Comparison of ENCODE assay signal across 28 mouse cellular contexts in the genomic region with DNA sequence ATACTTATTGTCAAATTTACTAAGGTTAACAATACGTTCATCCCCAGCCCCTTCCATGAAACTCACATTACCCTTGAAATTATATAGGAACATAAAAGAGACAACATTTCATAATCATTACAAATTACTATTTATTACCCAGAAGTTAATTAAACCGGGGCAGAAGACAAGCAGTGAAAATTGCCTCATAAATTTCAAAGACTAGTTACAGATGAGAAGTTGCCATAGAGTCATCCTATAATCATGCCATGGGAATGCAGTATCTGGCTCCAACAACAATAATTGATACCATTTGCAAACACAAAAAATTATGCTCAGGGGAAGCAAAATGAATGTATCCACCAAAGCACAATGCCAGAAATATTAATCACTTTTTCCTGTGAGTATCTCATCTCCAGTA. TPM values are rescaled to one million over a fixed set of nuclear protein-coding genes. Genes with fewer than 3 reads are reported as not detected.
DNase-seq lines count a peak whose midpoint lies in the region; ATAC-seq lines count a peak whose summit lies in the region.
"Had no signal": no experiment of that assay in that cellular context is flagged by ENCODE, and none has a peak within 500 bp of the region (broad histone marks: within the 10 kb centered on the region; RNA-seq: fewer than 3 reads in every experiment).

A gene (plus strand): TSS at position 388 of the 400 bp plus-strand sequence.

- peak; percentile 19 for DNase-seq in embryonic facial prominence, embryonic 14.5 days (ENCODE audit: low spot score)
- DNase-seq in embryonic facial prominence, embryonic 10.5 days (ENCODE audit: low spot score): no peak
- DNase-seq in neural tube, embryonic 10.5 days (ENCODE audit: extremely low spot score, low spot score): no peak
- DNase-seq in embryo, embryonic 10 days (ENCODE audit: low spot score): no peak
- DNase-seq: adrenal gland, adult 8-10 months; adrenal gland, postnatal 14 days; adrenal gland, postnatal 36 days; B cell, adult 2 months; cerebellum, adult 11-12 months; cerebellum, adult 2 months; cerebellum, adult 9-10 months; cerebellum, postnatal 10 days; cerebellum, postnatal 25 days; embryo, embryonic 11 days had no signal

- no peak within 1 kb of the TSS for H3K4me3 ChIP-seq in embryonic facial prominence, embryonic 14.5 days (ENCODE audit: low read depth, low read length)
- no peak within 1 kb of the TSS for H3K4me3 ChIP-seq in embryonic facial prominence, embryonic 10.5 days
- no peak within 1 kb of the TSS for H3K4me3 ChIP-seq in neural tube, embryonic 13.5 days
- H3K4me3 ChIP-seq: embryonic facial prominence, embryonic 12.5 days; embryonic facial prominence, embryonic 15.5 days; erythroblast, embryonic 14.5 days; forebrain, embryonic 10.5 days; forebrain, embryonic 12.5 days had no signal

- H3K27ac ChIP-seq in embryonic facial prominence, embryonic 14.5 days (replicated peaks; ENCODE audit: low read depth, low read length): no peak within 1 kb of the TSS
- H3K27ac ChIP-seq in embryonic facial prominence, embryonic 10.5 days (replicated peaks): no peak within 1 kb of the TSS
- no peak within 1 kb of the TSS for H3K27ac ChIP-seq in neural tube, embryonic 13.5 days (replicated peaks)
- H3K27ac ChIP-seq: embryonic facial prominence, embryonic 12.5 days; embryonic facial prominence, embryonic 15.5 days; forebrain, embryonic 10.5 days; forebrain, embryonic 12.5 days had no signal

- no peaks in the 10 kb centered on the region for H3K27me3 ChIP-seq in embryonic facial prominence, embryonic 14.5 days (replicated peaks; ENCODE audit: control insufficient read depth, insufficient read depth, low read length)
- H3K27me3 ChIP-seq in embryonic facial prominence, embryonic 10.5 days (replicated peaks; ENCODE audit: low read depth, poor library complexity, severe bottlenecking): no peaks in the 10 kb centered on the region
- no peaks in the 10 kb centered on the region for H3K27me3 ChIP-seq in neural tube, embryonic 13.5 days
- H3K27me3 ChIP-seq: CH12.LX; embryonic facial prominence, embryonic 12.5 days; embryonic facial prominence, embryonic 15.5 days; forebrain, embryonic 12.5 days had no signal

- no peak for ATAC-seq in embryonic facial prominence, embryonic 14.5 days (ENCODE audit: low read depth)
- ATAC-seq in neural tube, embryonic 13.5 days (ENCODE audit: low read depth): 0 out of 2 replicates have a peak, but pooled peaks have one; percentile 50
- ATAC-seq: activated CD4-positive, CD25-positive, alpha-beta regulatory T cell, adult 4 months; CD4-positive, CD25-positive, alpha-beta regulatory T cell, adult 4 months; forebrain, embryonic 14.5 days; forebrain, embryonic 16.5 days; Patski had no signal

- 61% methylated on average over 2 of the region's 2 CpGs for WGBS in embryonic facial prominence, embryonic 14.5 days
- 77% methylated on average over 2 of the region's 2 CpGs for WGBS in embryonic facial prominence, embryonic 10.5 days
- 48% methylated on average over 2 of the region's 2 CpGs for WGBS in neural tube, embryonic 13.5 days

- H3K9me3 ChIP-seq in embryonic facial prominence, embryonic 14.5 days (ENCODE audit: control insufficient read depth, low read length): no peaks in the 10 kb centered on the region
- H3K9me3 ChIP-seq in embryonic facial prominence, embryonic 10.5 days: no peaks in the 10 kb centered on the region
- H3K9me3 ChIP-seq in neural tube, embryonic 13.5 days: no peaks in the 10 kb centered on the region
- H3K9me3 ChIP-seq: embryonic facial prominence, embryonic 12.5 days; embryonic facial prominence, embryonic 15.5 days; forebrain, embryonic 10.5 days; forebrain, embryonic 12.5 days; G1E had no signal

- H3K4me1 ChIP-seq in embryonic facial prominence, embryonic 14.5 days (ENCODE audit: control insufficient read depth, insufficient read depth, low read length): no peaks in the 10 kb centered on the region
- no peaks in the 10 kb centered on the region for H3K4me1 ChIP-seq in embryonic facial prominence, embryonic 10.5 days
- H3K4me1 ChIP-seq in neural tube, embryonic 13.5 days (replicated peaks): no peaks in the 10 kb centered on the region
- H3K4me1 ChIP-seq: embryonic facial prominence, embryonic 12.5 days; embryonic facial prominence, embryonic 15.5 days; forebrain, embryonic 10.5 days; forebrain, embryonic 12.5 days had no signal

- no peak within 1 kb of the TSS for H3K4me2 ChIP-seq in embryonic facial prominence, embryonic 14.5 days (ENCODE audit: low read depth, low read length)
- H3K4me2 ChIP-seq in neural tube, embryonic 13.5 days: no peak within 1 kb of the TSS
- H3K4me2 ChIP-seq: embryonic facial prominence, embryonic 12.5 days; embryonic facial prominence, embryonic 15.5 days; forebrain, embryonic 12.5 days had no signal

- no peaks in the 10 kb centered on the region for H3K36me3 ChIP-seq in embryonic facial prominence, embryonic 14.5 days (ENCODE audit: control insufficient read depth, insufficient read depth, low read length)
- H3K36me3 ChIP-seq in embryonic facial prominence, embryonic 10.5 days (replicated peaks): no peaks in the 10 kb centered on the region
- H3K36me3 ChIP-seq in neural tube, embryonic 13.5 days: no peaks in the 10 kb centered on the region
- H3K36me3 ChIP-seq: embryonic facial prominence, embryonic 12.5 days; embryonic facial prominence, embryonic 15.5 days; forebrain, embryonic 10.5 days; forebrain, embryonic 12.5 days; G1E had no signal

- H3K9ac ChIP-seq in embryonic facial prominence, embryonic 14.5 days (ENCODE audit: low read depth, low read length): no peak within 1 kb of the TSS
- no peak within 1 kb of the TSS for H3K9ac ChIP-seq in neural tube, embryonic 13.5 days
- H3K9ac ChIP-seq: embryonic facial prominence, embryonic 12.5 days; embryonic facial prominence, embryonic 15.5 days; forebrain, embryonic 12.5 days had no signal

RNA-seq across cellular contexts. Expression of the gene that starts here (rescaled TPM):
- 0.13 TPM in 1 of 2 replicates, not detected in the other for polyA plus RNA-seq in embryonic facial prominence, embryonic 14.5 days (2014; fragmentation: Nextera tagmentation; extraction: Ambion mirVana)
- not detected in 2 replicates for polyA plus RNA-seq in embryonic facial prominence, embryonic 10.5 days (2016; fragmentation: Nextera tagmentation; extraction: Ambion mirVana)
- polyA plus RNA-seq in neural tube, embryonic 13.5 days (2015; fragmentation: Nextera tagmentation; extraction: Ambion mirVana): not detected in 2 replicates
- polyA plus RNA-seq: activated CD4-positive, CD25-positive, alpha-beta regulatory T cell, adult 4 months; CD4-positive, CD25-positive, alpha-beta regulatory T cell, adult 4 months; cerebellum, adult 2 months; cortical plate, adult 2 months; embryonic facial prominence, embryonic 12.5 days; erythroblast, embryonic 14.5 days; forebrain, embryonic 10.5 days; forebrain, embryonic 12.5 days; forebrain, embryonic 14.5 days; forebrain, embryonic 16.5 days; G1E; Patski had no signal

Comparison
In these comparisons a context has a peak if more than half of its experiments do, and no peak if none do; other contexts are left out.
1. Peak in DNase-seq in embryonic facial prominence, embryonic 14.5 days; RNA of the gene not detected or under 1 TPM.
2. Peak in ATAC-seq in neural tube, embryonic 13.5 days; RNA of the gene not detected or under 1 TPM.